Comparison of ENCODE assay signal across 15 mouse cellular contexts in genomic region chr5:118590868-118591267, GRCm38 (mm10). TPM values are rescaled to one million over a fixed set of nuclear protein-coding genes. Genes with fewer than 3 reads are reported as not detected.
A peak's percentile ranks its signal among the peaks of the same experiment; 100 is the strongest.
DNase-seq lines count a peak whose midpoint lies in the region; ATAC-seq and TF ChIP-seq lines count a peak whose summit lies in the region.
"Had no signal": no experiment of that assay in that cellular context is flagged by ENCODE, and none has a peak within 500 bp of the region (broad histone marks: within the 10 kb centered on the region; RNA-seq: fewer than 3 reads in every experiment).

No protein-coding gene starts in this region.

- no peak overlapping the region for H3K4me3 ChIP-seq in heart, embryonic 12.5 days
- H3K4me3 ChIP-seq in embryonic fibroblast, embryonic 13.5 days (ENCODE audit: insufficient read depth, low read length): no peak overlapping the region
- H3K4me3 ChIP-seq in thymus, adult 2 months (ENCODE audit: control insufficient read depth, insufficient read depth, low read length): no peak overlapping the region
- H3K4me3 ChIP-seq: left cerebral cortex, adult 2 months; limb, embryonic 13.5 days; neural tube, embryonic 15.5 days had no signal

- no peak for TF ChIP-seq CTCF in embryonic fibroblast, embryonic 13.5 days (IDR thresholded peaks at IDR 0.05; ENCODE audit: borderline replicate concordance, insufficient read depth, low read length)
- no peak for TF ChIP-seq CTCF in thymus, adult 2 months (IDR thresholded peaks at IDR 0.05; ENCODE audit: borderline replicate concordance, control insufficient read depth, extremely low read depth, insufficient read depth, low read length, poor library complexity)

- H3K9ac ChIP-seq in heart, embryonic 12.5 days: peak overlapping the region; percentile 13; the same call in 1 of the 2 replicates
- H3K9ac ChIP-seq: limb, embryonic 13.5 days; lung, embryonic 14.5 days; neural tube, embryonic 15.5 days had no signal

- H3K27ac ChIP-seq in heart, embryonic 12.5 days (ENCODE audit: poor library complexity, severe bottlenecking): no peak overlapping the region
- peak overlapping the region; percentile 61 for H3K27ac ChIP-seq in embryonic fibroblast, embryonic 13.5 days (ENCODE audit: insufficient read depth, low read length)
- H3K27ac ChIP-seq in thymus, adult 2 months (ENCODE audit: control insufficient read depth, insufficient read depth, low read length): peak overlapping the region; percentile 68; the same call in 1 of the 2 replicates
- H3K27ac ChIP-seq: left cerebral cortex, adult 2 months; limb, embryonic 13.5 days; neural tube, embryonic 15.5 days had no signal

- H3K36me3 ChIP-seq in heart, embryonic 12.5 days: no peaks in the 10 kb centered on the region; the same call in none of the 2 replicates
- no peaks in the 10 kb centered on the region for H3K36me3 ChIP-seq in thymus, adult 2 months (ENCODE audit: control insufficient read depth, insufficient read depth, low read length)
- H3K36me3 ChIP-seq: neural tube, embryonic 15.5 days had no signal

- DNase-seq in heart, adult 8-10 months (ENCODE audit: low spot score): no peak
- peak; percentile 39 for DNase-seq in CD4-positive helper T cell, adult 2 months (ENCODE audit: low read depth, low spot score)
- peak; percentile 53 for DNase-seq in thymus, adult 2 months
- no peak for DNase-seq in retina, embryonic 14.5 days (ENCODE audit: low spot score)
- no peak for DNase-seq in cerebellum, adult 8-10 months
- DNase-seq in left cerebral cortex, postnatal 14 days (ENCODE audit: low spot score in 2 of 2): no peak
- DNase-seq: cerebellum, postnatal 14 days; heart, postnatal 36 days; lung, embryonic 14.5 days; retina, postnatal 1 day had no signal

- no peak for ATAC-seq in heart, embryonic 12.5 days (ENCODE audit: insufficient number of reproducible peaks, low FRiP score)

- H3K9me3 ChIP-seq in heart, embryonic 12.5 days (replicated peaks): no peaks in the 10 kb centered on the region
- H3K9me3 ChIP-seq: limb, embryonic 13.5 days; neural tube, embryonic 15.5 days had no signal

- peaks cover 69% of the 10 kb centered on the region for H3K4me1 ChIP-seq in heart, embryonic 12.5 days (replicated peaks)
- H3K4me1 ChIP-seq in embryonic fibroblast, embryonic 13.5 days (ENCODE audit: control insufficient read depth, insufficient read depth, low read length): peaks cover 23% of the 10 kb centered on the region
- peaks cover 47% of the 10 kb centered on the region for H3K4me1 ChIP-seq in thymus, adult 2 months (replicated peaks; ENCODE audit: control insufficient read depth, insufficient read depth, low read length)

- H3K27me3 ChIP-seq in heart, embryonic 12.5 days (replicated peaks): no peaks in the 10 kb centered on the region
- no peaks in the 10 kb centered on the region for H3K27me3 ChIP-seq in thymus, adult 2 months (ENCODE audit: control insufficient read depth, insufficient read depth, low read length)
- H3K27me3 ChIP-seq: limb, embryonic 13.5 days; neural tube, embryonic 15.5 days had no signal

- H3K4me2 ChIP-seq in heart, embryonic 12.5 days: no peak overlapping the region
- H3K4me2 ChIP-seq: neural tube, embryonic 15.5 days had no signal

- intact Hi-C loops in left cerebral cortex, postnatal 14 days (cut with DNase I): loop anchor here (5.0 kb wide), 2 partner anchors 146 to 319 kb away; no protein-coding TSS in a partner anchor

- TF ChIP-seq POLR2A in embryonic fibroblast, embryonic 13.5 days (IDR thresholded peaks at IDR 0.05; ENCODE audit: low read depth, low read length): no peak
- no peak for TF ChIP-seq POLR2A in thymus, adult 2 months (IDR thresholded peaks at IDR 0.05; ENCODE audit: control insufficient read depth, extremely low read depth, insufficient read depth, low read length, poor library complexity)

- WGBS in heart, embryonic 12.5 days: 38% methylated on average over 6 of the region's 6 CpGs
- WGBS in thymus, adult 2 months: 5% methylated on average over 6 of the region's 6 CpGs

RNA-seq across cellular contexts. Expression of gene Med13l, which starts 30.4 kb away (rescaled TPM):
- 10.0 and 10.8 TPM in 2 replicates for polyA plus RNA-seq in heart, embryonic 12.5 days (2016; fragmentation: Nextera tagmentation; extraction: Ambion mirVana)
- 10 to 100 TPM; 22.2 to 35.0 (median 32.5) TPM for total RNA-seq in heart, adult 8-10 months (2022)
- polyA plus RNA-seq in embryonic fibroblast, embryonic 13.5 days (2011; ENCODE audit: insufficient read length, low read depth, missing spikeins): 50.3 and 57.8 TPM in 2 replicates
- polyA plus RNA-seq in thymus, adult 2 months (2012; rRNA removed): 42.8 and 58.3 TPM in 2 replicates
- total RNA-seq in left cerebral cortex, postnatal 14 days (2021): 10 to 100 TPM; 78.0 to 88.1 TPM

Comparison
In these comparisons a context has a peak if more than half of its experiments do, and no peak if none do; other contexts are left out.
1. DNase-seq: peak in CD4-positive helper T cell, adult 2 months (single experiment) and thymus, adult 2 months (single experiment); none in heart, adult 8-10 months (single experiment), retina, embryonic 14.5 days (single experiment), cerebellum, adult 8-10 months (single experiment) and left cerebral cortex, postnatal 14 days (0 of 2).